Mouse (Mus musculus): Measurements from ENCODE around the gene Mmp2. TPM values are rescaled to one million over a fixed set of nuclear protein-coding genes. Genes with fewer than 3 reads are reported as not detected.

Gene Mmp2
- polyA plus RNA-seq (2014; fragmentation: Illumina TruSeq; extraction: RNeasy Lipid Tissue Mini Kit (QIAGEN cat#74804); ENCODE audit: low read depth, low replicate concordance): 49.8 TPM

GRCm38 (mm10) chr8:92827243-92828034 is at the start of gene Mmp2:
Mmp2 (plus strand) TSS chr8:92827291.

GRCm38 (mm10) chr8:92855171-92855894 is 28.2 kb downstream of the Mmp2 start, which contains the start of gene Lpcat2:
Lpcat2 (plus strand) TSS chr8:92855339.

GRCm38 (mm10) chr8:92901107-92901506 is 74.0 kb downstream of the Mmp2 start, which contains the start of gene Capns2:
Capns2 (plus strand) TSS chr8:92901407.

Other genes starting within 250 kb of the Mmp2 start
- not detected for gene Irx6, start 153.0 kb upstream of the Mmp2 start, polyA plus RNA-seq (2014; fragmentation: Illumina TruSeq; extraction: RNeasy Lipid Tissue Mini Kit (QIAGEN cat#74804); ENCODE audit: low read depth, low replicate concordance)
- gene Lpcat2, start 28.0 kb downstream of the Mmp2 start, polyA plus RNA-seq (2014; fragmentation: Illumina TruSeq; extraction: RNeasy Lipid Tissue Mini Kit (QIAGEN cat#74804); ENCODE audit: low read depth, low replicate concordance): 0.99 TPM
- not detected for gene Capns2, start 74.1 kb downstream of the Mmp2 start, polyA plus RNA-seq (2014; fragmentation: Illumina TruSeq; extraction: RNeasy Lipid Tissue Mini Kit (QIAGEN cat#74804); ENCODE audit: low read depth, low replicate concordance)
- 0.08 TPM for gene Slc6a2, start 132.8 kb downstream of the Mmp2 start, polyA plus RNA-seq (2014; fragmentation: Illumina TruSeq; extraction: RNeasy Lipid Tissue Mini Kit (QIAGEN cat#74804); ENCODE audit: low read depth, low replicate concordance)
- not detected for gene Ces1a, start 220.9 kb downstream of the Mmp2 start, polyA plus RNA-seq (2014; fragmentation: Illumina TruSeq; extraction: RNeasy Lipid Tissue Mini Kit (QIAGEN cat#74804); ENCODE audit: low read depth, low replicate concordance)

Measured in heart, adult 10 weeks (tissue).